Mouse (Mus musculus) ES-CJ7 (cell line): Measurements from ENCODE around the gene Tnmd.
A peak's percentile ranks its signal among the peaks of the same experiment; 100 is the strongest.

Source experiments
- DNase-seq: peaks from one replicate; pipeline ENCODE4 v3.0.0; 2011; ENCODE audit warnings: low read depth, low spot score

The Tnmd gene

DNA sequence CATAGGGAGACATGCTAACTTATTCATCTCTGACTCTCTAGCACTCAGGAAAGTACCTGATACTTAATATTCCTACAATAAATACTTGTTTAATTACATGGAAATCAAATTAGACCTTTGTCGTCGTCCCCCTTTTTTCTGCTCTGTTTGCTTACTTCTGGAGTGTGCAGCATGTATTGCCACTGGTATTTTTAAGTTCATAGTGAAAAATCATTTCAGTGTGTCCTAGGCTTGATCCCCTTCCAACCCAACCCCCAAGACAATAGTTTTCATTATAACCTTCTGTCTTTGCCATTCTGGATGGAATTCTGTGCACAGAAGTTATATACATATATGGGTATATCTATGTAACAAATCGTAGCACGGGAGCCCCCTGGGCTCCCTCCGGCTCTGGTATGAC is at the start of gene Tnmd:
TSS of gene Tnmd (plus strand) at position 301 of the 400 bp plus-strand sequence.
- no peak for DNase-seq

DNA sequence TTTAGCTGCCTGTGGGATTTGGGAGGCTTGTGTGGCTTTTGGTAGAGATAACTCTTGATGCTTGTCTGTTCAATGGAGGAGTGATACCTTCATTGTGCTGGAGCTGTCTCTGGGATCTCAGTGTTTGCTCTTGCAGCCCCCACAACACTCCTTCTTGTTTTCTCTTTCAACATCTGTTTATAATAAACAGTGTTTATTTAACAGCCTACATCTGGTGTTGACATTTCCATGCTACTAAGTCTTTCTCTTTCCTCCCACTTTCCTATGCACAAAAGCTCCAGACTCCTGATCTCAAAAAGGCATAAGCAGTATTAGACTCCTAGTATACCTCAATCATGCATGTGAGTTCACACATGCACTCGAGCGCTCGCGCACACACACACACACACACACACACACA is 2.9 kb downstream of the Tnmd start:
- no peak for DNase-seq

DNA sequence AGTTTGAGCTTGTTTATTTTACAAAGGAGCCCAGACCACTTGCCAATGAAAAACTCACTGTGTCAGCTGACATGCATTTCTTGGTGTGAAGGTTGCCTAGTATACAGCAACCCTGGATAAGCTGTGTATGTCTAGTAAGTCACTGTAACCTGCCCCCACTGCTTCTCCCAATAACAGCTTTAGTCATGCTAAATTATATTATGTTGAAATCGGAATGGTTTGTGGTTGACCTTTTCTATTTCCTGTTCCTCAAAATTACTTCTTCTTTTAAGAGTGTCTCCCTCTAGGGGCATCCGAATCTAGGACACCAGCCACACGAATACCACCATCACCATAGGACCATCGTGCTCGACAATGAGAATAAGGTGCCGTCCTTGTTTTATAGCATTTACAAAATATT is 19.0 kb downstream of the Tnmd start:
- DNase-seq: no peak

DNA sequence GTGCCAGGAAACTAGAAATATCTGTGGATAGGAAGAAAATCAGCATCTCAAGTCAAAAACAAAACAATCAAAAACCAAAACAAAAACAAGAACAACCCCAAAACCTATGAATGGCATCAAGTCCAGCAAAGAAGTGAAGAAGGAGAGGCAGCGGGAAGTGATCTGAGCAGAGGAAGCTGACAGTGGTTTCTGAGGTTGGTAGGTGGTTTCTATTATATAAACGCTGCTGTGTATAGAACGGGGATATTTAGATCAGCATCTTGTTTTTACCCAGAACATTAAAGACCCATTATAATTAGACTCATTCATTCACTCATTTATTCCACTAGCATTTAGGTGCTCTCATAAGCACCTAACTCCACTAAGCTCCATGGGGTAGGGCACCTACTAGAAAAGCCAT is 36.5 kb downstream of the Tnmd start:
- DNase-seq: no peak

DNA sequence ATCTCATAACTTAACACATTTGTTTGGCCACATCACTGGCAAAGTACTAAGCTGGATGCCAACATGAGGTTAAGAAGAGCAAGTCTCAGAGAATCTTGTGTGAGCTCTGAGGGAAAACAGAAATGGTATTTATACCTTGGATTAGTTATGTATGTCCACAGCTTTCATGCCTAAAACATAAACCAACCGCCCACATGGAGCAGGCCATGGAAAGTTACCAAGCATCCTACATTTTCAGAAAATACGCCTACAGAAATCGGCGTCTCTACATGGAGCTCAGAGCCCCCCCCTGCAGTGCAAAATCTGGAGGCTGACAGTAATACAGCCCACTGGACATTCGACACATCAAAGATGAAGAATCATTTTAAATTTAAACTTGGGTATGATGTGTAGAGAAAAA is 37.3 kb downstream of the Tnmd start:
- DNase-seq: no peak

DNA sequence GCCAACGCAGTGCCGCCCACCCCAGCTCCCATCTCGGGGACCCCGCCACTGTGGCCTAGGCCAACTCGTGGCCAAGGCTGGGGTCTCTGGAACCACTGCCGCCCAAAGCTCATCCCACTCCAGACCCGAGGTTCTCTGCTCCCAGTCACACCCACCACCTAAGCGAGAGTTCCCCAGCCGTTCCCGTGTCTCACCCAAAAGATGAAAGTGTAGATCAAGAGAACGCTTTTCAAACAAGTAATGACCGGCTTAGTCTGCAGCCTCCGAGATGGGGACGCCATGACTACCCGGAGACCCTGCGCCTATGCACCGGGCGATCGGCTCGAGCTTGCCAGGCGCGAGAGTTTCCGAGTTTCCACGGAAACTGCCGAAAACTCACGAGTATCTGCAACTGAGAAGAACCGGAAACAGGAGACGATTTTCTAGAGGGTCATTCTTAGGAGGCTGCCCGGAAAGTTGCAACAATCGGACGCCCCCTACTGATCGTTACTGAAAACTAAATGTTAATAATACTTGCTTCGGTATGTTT is 47.3 kb downstream of the Tnmd start, which contains the start of gene Tspan6:
TSS of gene Tspan6 (minus strand) at position 416 of the 529 bp plus-strand sequence.
- peak; percentile 79 for DNase-seq

DNA sequence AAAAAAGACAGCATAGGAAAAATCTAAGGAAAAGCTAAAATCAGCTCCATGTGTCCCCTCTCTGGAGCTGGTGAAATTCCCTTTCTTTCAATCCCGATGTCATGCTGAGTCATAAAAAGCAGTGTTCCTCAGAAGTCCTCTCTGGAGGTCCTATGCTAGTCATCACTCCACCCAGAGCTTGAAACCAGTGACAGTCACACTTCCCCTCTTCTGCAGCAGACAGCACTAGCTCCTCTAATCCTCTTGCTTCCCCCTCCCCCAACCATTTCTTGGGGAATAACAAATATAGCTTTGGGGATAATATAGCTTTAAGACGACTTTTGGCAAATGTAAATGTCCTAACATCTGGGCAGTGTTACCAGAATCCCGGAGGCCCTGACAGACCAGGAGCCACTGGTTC is 57.5 kb downstream of the Tnmd start, which contains the start of gene Srpx2:
TSS of gene Srpx2 (plus strand) at position 166 of the 400 bp plus-strand sequence.
- no peak for DNase-seq

DNA sequence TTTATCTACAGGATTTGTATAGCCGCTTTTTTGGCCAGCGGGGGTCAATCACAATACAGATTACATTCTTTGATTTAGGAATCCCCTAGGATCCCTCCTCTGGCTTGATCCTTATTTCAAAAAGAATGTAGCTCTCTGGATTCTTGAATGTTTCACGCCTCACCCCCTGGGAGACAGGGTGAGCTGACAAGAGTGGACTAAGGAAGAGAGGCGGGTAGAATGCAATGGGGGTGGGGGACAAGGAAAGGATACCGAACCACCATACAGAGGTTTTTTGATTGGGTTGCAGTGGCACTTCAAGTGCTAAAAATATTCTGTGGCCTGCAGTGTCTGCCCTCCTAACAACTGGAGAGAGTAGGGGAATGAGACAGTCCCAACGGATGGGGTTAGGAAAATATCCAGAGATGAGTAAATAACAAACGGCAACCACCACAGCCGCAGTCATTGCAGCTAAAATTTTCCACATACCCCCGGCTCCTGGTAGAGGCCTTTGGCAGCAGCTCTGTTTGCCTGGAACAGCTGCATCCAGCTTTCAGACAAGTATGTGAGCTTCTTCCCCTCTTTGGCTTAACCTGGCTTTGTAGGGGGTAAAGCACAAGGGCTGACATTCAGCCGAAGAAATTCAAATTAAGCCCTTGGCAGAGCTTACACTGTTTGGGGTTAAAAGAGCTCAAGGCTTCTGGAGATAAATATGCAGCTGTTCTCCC is 60.8 kb downstream of the Tnmd start:
- no peak for DNase-seq

DNA sequence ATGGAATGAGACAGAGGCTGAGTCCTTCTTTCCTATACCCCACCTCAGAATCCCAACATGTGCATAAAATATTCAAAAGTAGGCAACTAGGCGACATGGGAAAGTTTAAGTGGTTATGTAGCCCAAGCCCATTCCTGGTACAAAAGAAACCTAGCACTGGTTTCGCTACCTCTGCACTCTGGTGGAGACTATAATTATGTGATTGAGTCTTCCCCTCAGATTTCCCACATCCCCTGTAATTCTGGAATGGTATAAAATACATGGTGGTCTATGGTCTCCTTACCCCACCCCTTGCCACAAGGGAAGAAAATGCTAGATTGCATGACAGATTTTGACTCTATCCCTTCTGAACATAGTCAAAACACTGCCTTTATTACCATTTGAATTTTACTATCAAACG is 62.2 kb downstream of the Tnmd start:
- DNase-seq: no peak

DNA sequence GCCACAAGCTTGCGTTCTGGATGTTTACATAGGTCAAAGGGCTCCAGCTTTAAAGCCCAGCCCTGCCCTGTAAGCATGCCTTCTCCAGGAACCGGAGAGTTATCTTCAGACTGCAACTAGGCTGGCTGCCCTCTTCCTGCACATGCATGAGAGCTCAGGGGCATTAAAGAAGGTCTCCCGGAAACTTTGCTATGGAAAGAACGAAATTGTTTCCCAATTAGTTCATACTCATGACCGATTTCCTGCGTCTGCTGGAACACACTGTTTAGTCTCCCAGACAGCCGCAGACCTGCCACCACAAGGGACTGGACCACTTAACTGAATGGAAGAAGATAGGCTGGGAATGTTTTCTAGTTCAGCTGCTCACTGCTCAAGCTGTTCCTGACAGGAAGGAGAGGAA is 63.4 kb downstream of the Tnmd start:
- no peak for DNase-seq
